Mouse (Mus musculus): Measurements from ENCODE around the gene Aatk. TPM values are rescaled to one million over a fixed set of nuclear protein-coding genes. Genes with fewer than 3 reads are reported as not detected.

Gene Aatk
- total RNA-seq, 2 experiments from 2014 or later = 193 to 203 TPM

- DNase-seq (ENCODE audit: extremely low spot score in 1 of 2, low spot score in 2 of 2) = no peak
- no peak overlapping the region for H3K4me3 ChIP-seq
- intact Hi-C loops (cut with DNase I) = no loop called here
- no peak for TF ChIP-seq CTCF (IDR thresholded peaks at IDR 0.05)
- H3K27ac ChIP-seq = no peak overlapping the region
Observed at GRCm38 (mm10) chr11:120070286-120070930, 23.4 kb upstream of the Aatk start.

DNA sequence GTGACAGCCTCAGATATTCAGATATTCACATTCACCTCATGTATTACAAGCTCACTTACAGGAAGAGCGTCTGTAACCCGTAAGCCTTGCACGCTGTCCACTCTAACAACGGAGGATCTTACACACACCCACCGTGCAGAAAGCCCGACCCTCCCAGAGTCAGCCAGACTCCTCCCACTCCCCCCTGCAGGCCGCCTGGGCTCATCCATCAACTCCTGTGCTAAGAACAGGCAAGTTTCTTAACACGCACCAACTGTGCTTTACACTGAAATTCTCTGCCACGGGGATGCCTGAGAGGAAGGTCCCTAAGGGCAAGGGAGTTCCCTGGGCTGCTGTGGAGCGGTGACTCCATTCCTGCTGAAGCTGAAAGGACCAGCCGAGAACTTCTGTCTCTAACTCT, 22.3 kb upstream of the Aatk start:
- no peak for TF ChIP-seq CTCF (IDR thresholded peaks at IDR 0.05)
- DNase-seq (ENCODE audit: extremely low spot score in 1 of 2, low spot score in 2 of 2) = no peak
- H3K4me3 ChIP-seq = no peak overlapping the region
- intact Hi-C loops (cut with DNase I) = no loop called here
- no peak overlapping the region for H3K27ac ChIP-seq

DNA sequence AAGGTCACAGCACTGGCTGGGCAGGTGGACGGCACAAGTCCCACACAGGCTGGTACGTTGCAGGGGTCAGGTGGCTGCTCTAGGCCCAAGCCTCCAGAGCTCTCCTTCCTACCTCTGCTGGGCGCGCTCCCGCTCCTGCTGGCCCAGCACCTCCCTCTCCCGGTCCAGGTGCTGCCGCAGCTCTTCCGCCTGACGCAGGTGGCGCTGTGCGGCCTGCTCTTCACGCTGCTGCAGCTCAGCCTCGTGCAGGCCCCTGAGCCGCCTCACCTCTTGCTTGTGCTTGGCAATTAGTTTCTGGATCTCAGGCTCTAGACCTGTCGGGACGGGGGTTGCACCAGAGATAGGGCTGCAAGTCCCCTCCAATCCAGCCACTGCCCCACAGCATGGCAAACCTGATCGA, 20.9 kb upstream of the Aatk start:
- Histone ChIP-seq H3K27ac (no peak overlapping the region), H3K4me3 (no peak overlapping the region)
- intact Hi-C loops (cut with DNase I) = no loop called here
- peak; percentile 14 for TF ChIP-seq CTCF (IDR thresholded peaks at IDR 0.05)
- no peak for DNase-seq (ENCODE audit: extremely low spot score in 1 of 2, low spot score in 2 of 2)

DNA sequence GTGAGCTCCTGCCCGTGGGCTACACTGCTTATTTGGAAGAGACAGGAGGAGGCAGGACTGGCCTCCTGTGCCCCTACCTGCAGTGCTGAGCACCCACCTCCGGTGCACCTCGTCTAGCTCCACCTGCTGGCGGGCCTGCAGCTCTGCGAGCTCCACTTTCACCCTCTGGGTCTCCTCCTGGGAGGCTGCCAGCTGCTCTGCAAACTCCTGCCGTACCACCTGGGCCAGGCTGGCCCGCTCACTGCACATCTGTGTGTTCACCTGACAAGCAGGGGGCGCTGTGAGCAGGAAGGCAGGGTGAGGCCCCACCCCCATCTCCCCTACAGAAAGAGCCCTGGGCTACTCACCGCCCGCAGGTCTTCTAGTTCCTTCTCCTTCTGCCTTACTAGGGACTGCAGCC, 18.3 kb upstream of the Aatk start:
- peak in 1 of 2 experiments; percentile 58 for DNase-seq (ENCODE audit: extremely low spot score in 1 of 2, low spot score in 2 of 2)
- peak; percentile 90 for TF ChIP-seq CTCF (IDR thresholded peaks at IDR 0.05)
- H3K4me3 ChIP-seq = no peak overlapping the region
- intact Hi-C loops (cut with DNase I) = loop anchor here (1.0 kb wide), 1 partner anchor 35 kb away; no protein-coding TSS in a partner anchor
- H3K27ac ChIP-seq = no peak overlapping the region

DNA sequence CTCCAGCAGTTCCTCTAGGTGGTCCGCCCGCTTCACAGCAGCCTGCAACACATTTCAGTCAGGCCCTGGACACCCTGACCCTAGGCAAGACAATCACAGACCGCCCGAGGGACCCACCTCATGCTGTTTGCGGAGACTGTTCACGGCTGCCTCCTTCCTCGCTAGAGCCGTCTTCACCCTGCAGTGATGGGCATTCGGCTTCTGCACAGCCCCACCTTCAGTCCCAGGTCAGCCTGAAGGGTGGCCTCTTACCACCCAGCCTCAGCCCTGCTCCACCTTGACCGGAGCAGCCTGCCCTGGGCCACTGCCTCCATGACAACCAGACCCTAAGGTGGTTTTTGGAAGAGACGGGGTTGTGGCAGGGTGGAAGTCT, 17.7 kb upstream of the Aatk start:
- Histone ChIP-seq H3K4me3 (no peak overlapping the region), H3K27ac (no peak overlapping the region)
- intact Hi-C loops (cut with DNase I) = loop anchor here (1.0 to 5.0 kb wide), 2 partner anchors 34 to 52 kb away; no protein-coding TSS in a partner anchor
- no peak for DNase-seq (ENCODE audit: extremely low spot score in 1 of 2, low spot score in 2 of 2)
- no peak for TF ChIP-seq CTCF (IDR thresholded peaks at IDR 0.05)

DNA sequence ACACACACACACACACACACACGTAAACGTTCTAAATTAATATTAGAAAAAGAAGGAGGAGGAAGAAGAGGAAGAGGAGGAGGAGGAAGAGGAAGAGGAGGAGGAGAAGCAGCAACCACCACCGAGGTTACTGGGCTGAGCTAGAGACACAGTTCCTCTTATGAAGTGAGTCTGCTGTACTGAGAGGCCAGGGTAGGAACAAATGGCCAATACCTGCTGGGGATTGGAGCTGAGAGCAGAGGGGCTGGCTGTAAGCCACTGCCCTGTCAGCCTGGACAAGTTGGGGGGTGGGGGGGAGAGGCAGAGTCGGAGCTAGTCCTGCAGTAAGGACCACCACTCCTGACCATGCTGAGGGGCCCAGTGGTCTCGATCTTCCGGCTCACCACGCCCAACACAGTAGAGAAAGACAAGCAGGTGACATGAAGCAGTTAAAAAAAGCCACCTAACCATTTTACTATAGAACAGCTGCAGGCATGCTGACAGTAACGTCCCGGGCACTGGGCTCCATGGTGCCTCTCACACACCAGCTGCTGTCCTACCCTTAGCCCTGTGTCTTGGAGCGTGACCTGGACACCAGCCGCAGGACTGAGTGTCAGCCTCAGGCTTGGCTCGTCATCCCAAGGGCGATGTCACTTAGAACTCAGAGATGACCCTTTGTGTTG, 17.2 kb upstream of the Aatk start:
- no peak for DNase-seq (ENCODE audit: extremely low spot score in 1 of 2, low spot score in 2 of 2)
- intact Hi-C loops (cut with DNase I) = loop anchor here (5.0 kb wide), 1 partner anchor 52 kb away; no protein-coding TSS in a partner anchor
- H3K27ac ChIP-seq = no peak overlapping the region
- no peak for TF ChIP-seq CTCF (IDR thresholded peaks at IDR 0.05)
- no peak overlapping the region for H3K4me3 ChIP-seq

GRCm38 (mm10) chr11:120063326-120063725, 16.4 kb upstream of the Aatk start:
- TF ChIP-seq CTCF (IDR thresholded peaks at IDR 0.05) = no peak
- H3K27ac ChIP-seq = no peak overlapping the region
- DNase-seq (ENCODE audit: extremely low spot score in 1 of 2, low spot score in 2 of 2) = no peak

GRCm38 (mm10) chr11:120060634-120061033, 13.7 kb upstream of the Aatk start:
- intact Hi-C loops (cut with DNase I) = loop anchor here (5.0 kb wide), 1 partner anchor 48 kb away; no protein-coding TSS in a partner anchor
- no peak for TF ChIP-seq CTCF (IDR thresholded peaks at IDR 0.05)
- Histone ChIP-seq H3K27ac (no peak overlapping the region), H3K4me3 (no peak overlapping the region)
- no peak for DNase-seq (ENCODE audit: extremely low spot score in 1 of 2, low spot score in 2 of 2)

More at GRCm38 (mm10) chr11:120063326-120063725, 16.4 kb upstream of the Aatk start:
- intact Hi-C loops (cut with DNase I) = loop anchor here (5.0 kb wide), 1 partner anchor 51 kb away; no protein-coding TSS in a partner anchor
- no peak overlapping the region for H3K4me3 ChIP-seq

DNA sequence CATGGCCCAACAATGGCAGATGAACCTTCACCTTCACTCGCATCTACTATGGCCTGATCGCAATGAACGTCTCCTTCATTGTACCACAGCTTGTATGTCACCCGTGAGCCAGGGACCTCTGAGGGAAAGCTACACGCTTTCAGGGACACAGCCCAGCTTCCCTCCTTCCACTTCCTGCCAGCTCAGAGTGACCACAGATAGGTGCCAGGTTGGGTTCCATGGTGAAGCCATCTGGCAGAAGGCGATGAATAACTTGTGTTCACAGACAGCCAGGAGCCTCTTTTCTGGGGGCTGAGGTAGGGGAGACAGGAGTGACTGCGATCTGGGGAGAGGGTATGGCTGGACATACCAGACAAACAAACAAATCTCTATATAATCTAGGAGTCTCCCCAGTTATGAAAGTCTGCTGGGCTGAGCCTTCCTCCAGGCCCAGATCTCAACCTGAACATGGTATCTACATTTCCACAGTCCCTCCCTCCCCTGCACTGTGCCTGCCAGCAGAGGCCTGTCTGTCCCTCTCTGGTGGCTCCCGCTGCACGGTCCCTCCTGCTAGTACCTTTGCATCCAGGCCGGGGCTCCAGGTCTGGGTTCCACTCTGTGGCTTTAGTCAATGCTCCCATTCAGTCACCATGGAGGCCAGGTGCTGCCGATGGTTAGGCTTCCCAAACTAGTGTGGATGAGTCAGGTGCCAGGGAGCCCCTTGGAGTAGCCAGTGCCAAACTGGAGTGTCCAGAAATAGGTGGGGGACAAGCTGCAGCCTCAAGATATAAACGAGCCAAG, 9.2 kb upstream of the Aatk start:
- TF ChIP-seq CTCF (IDR thresholded peaks at IDR 0.05) = no peak
- DNase-seq (ENCODE audit: extremely low spot score in 1 of 2, low spot score in 2 of 2) = no peak
- no peak overlapping the region for H3K27ac ChIP-seq
- H3K4me3 ChIP-seq = no peak overlapping the region
- intact Hi-C loops (cut with DNase I) = no loop called here

DNA sequence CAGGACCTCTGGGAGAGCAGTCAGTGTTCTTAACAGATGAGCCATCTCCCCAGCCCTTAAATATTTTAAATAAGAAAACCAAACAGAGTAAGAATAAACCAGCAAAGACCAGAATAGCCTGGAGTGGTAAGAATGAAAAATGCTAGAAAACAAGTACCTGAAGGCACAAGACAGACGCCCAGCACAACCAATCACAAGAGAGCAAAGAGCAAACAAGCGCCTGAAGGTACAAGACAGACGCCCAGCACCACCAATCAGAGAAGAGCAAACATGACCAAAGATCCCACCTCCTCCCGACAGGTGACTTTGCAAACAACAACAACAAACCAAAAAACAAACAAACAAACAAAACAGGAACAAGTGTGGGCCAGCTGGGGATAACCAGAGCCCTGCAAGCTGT, 6.9 kb upstream of the Aatk start:
- intact Hi-C loops (cut with DNase I) = no loop called here
- no peak for DNase-seq (ENCODE audit: extremely low spot score in 1 of 2, low spot score in 2 of 2)

DNA sequence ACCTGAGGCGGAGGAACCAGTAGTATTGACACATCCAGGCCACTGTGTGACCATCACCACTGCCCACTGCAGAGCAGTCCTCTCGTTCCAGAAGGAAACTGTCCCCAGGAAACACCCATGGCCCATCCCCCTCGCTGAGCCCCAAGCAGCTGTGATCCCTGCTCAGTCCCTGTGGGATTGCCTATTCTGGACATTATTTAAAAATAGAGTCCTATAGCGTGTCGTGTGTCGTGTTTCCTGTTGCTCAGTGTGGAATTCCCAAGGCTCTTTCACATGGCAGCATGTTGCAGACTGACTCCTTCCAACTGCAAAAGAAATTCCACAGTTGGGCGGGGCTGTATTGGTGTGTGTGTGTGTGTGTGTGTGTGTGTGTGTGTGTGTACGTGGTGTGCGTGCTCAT, 5.3 kb upstream of the Aatk start:
- no peak overlapping the region for H3K27ac ChIP-seq
- no peak for TF ChIP-seq CTCF (IDR thresholded peaks at IDR 0.05)
- H3K4me3 ChIP-seq = no peak overlapping the region
- no peak for DNase-seq (ENCODE audit: extremely low spot score in 1 of 2, low spot score in 2 of 2)
- intact Hi-C loops (cut with DNase I) = no loop called here

More for the DNA sequence above, 6.9 kb upstream of the Aatk start:
- H3K27ac ChIP-seq = no peak overlapping the region
- no peak for TF ChIP-seq CTCF (IDR thresholded peaks at IDR 0.05)
- no peak overlapping the region for H3K4me3 ChIP-seq
